Mouse (Mus musculus) c-Kit-positive CD71-negative TER-119-negative erythroid progenitor cells, embryonic 14.5 days (primary cell): Measurements from ENCODE around the gene Kti12.

ENCODE experiments used
- DNase-seq: peaks from one replicate; pipeline ENCODE4 v3.0.0-alpha.2; 2013; ENCODE audit warnings: low read depth

Kti12 gene

DNA sequence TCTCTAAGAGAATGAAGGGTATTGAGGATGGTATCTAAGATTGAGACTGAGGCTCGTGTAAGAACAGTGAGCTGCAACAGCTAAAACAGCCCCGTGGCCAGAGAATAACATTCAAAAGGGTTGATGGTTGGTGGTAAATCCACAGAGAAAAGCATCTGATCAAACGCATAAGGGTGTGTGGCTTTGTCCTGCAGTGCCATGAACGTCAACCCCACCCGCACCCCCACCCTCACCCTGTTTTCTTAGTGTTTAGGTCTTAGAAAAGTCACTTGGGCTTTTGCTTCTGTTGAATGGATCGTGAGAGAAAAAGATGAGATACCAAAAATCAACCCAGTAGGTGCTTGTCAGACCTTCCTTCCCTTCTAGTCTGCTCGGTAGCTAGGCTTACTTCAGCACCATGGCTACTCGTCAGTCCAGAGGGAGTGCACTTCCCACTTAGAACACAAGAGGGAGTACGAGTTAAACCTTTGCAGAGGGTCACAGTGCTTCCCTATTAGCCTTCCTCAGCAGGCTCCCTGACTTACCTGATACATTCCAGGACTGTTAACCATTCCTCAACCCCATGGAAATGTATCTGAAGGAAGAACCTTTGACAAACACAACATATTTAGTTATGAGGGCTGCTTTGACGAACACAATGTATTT lies 22.3 kb downstream of the Kti12 start:
- DNase-seq = peak; percentile 90

DNA sequence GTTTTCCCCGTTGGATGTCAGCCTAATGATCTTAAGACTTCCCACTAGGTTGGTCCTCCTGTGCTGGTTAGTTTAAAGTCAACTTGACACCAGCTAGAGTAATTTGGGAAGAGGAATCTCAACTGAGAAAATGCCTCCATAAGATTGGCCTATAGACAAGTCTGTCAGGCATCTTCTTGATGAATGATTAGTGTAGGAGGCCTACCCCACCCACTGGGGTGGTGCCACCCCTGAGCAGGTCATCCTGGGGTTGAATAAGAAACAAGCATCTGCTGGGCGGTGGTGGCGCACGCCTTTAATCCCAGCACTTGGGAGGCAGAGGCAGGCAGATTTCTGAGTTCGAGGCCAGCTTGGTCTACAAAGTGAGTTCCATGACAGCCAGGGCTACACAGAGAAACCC lies 26.2 kb downstream of the Kti12 start:
- no peak for DNase-seq

DNA sequence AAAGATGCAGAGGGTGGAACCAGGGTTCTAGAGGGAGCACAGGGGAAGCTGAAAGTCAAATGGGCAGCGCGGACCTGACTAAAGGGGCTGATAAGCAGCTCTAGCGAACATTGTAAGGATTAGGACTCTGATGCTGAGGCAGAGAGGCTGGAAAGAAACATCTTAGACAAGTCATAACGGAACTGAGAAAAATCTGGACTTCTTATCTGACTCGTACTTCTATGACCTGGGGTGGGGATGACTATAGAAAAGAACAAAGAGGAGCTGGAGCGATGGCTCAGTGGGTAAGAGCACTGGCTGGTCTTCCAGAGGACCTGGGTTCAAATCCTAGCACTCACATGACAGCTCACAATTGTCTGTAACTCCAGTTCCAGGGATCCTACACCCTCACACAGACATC lies 30.3 kb downstream of the Kti12 start:
- DNase-seq = no peak

DNA sequence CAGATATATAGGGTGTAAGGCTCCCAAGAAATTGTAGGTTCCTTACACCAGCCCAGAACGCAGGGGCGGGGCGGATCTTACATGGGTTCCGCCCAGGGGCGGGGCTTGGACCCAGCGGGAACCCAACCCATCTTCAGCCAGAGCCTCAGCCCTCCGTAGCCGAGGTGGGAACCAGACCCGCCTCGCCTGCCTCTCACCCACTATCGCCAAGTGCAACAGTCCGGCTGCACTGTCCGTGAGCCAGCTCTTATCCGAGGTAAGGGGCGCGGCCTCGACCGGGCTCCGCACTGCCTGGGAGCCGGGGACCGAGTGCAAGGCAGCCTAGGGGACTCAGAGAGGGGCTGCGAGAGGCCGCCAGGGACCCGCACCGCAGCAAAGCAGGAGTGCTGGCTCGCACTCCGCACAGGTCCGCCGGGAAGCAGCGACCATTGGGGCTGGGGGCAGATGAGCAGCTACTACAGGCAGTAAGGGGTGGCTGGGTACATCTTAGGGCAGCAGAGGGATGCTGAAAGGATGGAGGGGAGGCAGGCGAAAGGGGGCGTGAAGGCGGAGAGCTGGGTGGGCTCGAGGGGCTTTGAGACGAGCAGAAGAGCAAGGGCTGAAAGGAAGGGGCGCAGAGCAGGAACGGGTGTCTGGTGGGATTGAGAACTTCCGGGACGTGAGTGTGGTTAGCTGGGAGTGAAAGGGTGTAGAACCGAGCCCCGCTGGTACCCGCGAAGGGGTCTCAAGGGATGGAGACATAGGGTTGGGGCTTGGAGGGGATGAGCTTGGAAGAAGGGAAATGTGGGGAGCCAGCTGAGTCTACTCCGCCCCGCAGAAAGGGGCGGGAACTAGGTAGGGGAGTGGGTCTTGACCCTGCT lies 31.6 kb downstream of the Kti12 start, which contains the start of gene Rab3b:
Rab3b (plus strand) TSS at position 101 of the 860 bp plus-strand sequence.
- peak; percentile 18 for DNase-seq

DNA sequence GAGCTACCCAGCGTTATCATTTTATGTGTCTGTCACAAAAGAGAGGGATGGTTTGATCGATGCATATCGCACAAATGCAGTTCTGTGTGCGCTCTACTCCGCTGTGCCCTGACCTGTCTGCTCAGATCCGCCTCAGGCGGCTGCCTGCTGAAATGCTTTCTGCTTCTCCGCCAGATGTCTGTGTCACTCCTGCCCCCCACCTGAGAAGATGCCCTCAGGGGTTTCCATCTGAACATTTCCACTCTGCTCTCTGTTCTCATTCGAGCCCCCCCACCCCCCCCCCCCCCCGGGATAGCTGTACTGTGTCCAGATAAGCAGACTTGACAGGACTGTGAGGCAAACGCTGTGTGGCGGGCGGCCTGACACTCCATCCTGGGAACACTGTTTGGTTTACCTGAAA lies 36.2 kb downstream of the Kti12 start:
- DNase-seq = no peak

DNA sequence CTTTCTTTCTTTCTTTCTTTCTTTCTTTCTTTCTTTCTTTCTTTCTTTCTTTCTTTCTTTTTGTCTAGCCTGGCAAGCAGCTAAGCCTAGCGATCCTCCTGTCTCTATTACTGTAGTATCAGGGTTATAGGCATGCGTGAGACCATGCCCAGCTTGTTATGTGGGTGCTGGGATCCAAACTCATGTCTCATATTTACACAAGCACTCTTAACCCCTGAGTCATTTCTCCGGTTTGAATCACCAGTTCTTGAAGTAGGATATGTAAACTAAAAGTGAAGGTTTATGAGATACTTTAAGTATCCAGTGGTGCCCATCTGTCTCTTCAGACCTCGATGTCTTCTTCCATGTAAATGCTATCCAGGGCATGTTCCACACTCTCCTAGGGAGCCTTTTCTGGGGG lies 39.9 kb downstream of the Kti12 start:
- DNase-seq = no peak

DNA sequence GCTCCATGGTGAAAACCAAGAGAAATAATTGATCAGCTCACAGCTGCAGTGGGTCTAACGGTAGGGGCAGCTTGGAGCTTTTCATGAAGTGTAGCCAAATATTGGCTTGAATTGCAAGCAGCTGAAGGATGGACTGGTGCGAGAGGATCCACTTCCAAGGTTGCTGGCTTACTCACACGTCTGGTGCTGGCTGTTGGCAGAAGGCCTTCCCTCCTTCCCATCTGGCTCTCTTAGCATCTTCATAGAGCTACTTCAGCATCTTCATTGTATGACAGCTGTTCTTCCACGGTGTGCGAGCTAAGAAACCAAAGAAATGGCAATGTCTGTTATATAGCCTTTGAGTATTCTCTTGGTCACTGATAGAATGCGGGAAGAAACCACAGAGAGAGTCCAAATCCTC lies 43.3 kb downstream of the Kti12 start:
- no peak for DNase-seq
